Mouse (Mus musculus) urinary bladder, adult 2 months (tissue): ENCODE results near the gene Vsig1. TPM values are rescaled to one million over a fixed set of nuclear protein-coding genes. Genes with fewer than 3 reads are reported as not detected.

Source experiments
- DNase-seq: peaks from one replicate; pipeline ENCODE4 v3.0.0; 2022; ENCODE audit warnings: low spot score
- polyA plus RNA-seq: library from polyadenylated mRNA; depleted of rRNA; stranded (reverse); fragments of >200 nt; gene quantifications from 2 replicates; pipeline ENCODE4 v1.2.3, GENCODE M21; 2012; rRNA removed

Gene Vsig1
- polyA plus RNA-seq: 0.06 TPM in 1 of 2 replicates, not detected in the other

DNA sequence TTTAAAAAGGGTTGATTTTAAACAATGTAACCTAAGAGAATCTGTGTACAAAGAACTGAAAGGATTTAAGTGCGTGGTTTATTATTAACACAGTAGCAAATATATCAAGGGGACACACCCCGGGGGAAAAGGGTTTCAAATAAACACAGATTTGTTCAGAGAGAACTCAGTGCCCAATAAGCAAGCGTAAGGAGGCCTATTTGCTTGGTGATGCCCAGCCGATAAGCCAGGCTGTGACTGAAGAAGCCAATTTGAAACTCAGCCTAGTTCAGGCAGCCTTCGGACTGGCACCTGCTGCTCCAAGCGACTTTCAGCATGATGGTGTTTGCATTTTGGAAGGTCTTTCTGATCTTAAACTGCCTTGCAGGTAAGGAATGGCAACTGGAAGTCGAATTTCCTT lies at the start of gene Vsig1:
TSS of gene Vsig1 (plus strand) at position 249 of the 400 bp plus-strand sequence.
- DNase-seq: no peak

DNA sequence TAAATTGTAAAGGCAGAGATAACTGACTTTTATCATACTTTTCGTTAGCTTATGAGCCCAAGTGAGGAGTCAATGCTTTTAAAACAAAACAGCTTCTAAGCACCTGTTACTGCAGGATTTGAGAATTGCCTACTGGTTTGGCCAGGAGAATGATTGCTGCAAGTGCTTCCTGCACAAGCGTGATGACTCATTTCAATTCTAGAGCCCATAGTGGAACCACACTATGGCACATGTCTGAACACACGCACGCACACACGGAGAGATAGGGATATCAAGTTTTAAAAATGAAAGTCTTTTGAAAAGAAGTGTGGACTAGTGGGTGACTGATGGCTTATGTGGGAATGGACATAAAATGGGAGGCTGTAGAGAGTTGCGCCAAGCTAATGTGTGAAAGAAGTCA lies 44.6 kb upstream of the Vsig1 start:
- DNase-seq: no peak

DNA sequence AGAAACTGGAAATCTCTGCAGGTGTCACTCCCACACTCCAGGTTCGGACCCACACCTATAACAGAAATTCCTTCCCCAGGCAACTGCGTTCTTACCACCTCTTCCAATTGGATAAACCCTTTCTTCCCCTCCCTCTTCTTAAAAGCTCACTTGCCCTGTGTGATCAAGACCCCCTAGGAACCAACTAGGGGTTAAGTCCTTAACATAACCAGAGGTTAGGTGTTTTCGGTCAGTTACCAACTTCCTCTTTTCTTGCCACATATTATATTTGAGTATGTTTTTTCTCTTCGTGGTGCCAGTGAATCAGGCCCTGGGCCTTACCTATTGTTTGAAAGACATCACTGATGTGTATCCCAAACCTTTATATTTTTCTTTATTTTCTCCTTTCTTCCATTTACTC lies 44.0 kb upstream of the Vsig1 start:
- no peak for DNase-seq

DNA sequence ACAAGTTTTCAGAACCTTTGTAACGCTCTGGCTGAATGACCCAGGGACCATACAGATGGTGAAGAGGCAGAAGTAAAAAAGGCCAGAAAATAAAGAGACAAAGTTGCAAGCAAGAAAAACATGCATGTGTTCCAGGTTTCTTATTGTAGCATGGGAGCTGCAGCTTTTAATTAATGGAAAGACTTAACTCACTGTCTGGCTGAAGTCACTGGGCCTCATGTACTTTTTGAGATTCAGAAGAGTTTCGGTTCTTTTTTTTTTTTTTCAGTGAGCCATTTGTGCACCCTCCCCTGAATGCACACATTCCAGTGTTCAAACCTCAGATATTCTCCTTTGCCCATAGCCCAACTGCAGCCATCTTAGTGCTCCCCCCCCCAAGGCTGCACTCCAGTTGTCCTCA lies 20.2 kb upstream of the Vsig1 start:
- no peak for DNase-seq

DNA sequence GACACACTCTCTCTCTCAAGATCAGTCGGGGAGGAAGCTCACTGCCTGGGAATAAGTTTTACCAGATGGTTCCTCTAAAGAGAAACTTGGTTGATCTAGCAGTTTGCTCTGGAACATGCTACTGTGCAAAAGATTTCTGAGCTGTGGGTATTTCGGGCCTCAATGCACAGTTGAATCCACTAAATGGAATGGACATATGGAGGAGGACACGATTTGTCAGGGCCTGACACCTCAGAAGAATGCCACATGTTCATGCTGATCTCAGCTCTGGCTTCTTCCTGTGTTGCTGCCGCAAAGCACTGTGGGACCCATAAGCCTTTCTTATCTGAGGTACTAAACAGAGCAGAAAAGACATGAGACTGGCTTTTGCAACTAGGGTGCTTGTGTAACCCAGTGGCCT lies 15.6 kb upstream of the Vsig1 start:
- DNase-seq: no peak

DNA sequence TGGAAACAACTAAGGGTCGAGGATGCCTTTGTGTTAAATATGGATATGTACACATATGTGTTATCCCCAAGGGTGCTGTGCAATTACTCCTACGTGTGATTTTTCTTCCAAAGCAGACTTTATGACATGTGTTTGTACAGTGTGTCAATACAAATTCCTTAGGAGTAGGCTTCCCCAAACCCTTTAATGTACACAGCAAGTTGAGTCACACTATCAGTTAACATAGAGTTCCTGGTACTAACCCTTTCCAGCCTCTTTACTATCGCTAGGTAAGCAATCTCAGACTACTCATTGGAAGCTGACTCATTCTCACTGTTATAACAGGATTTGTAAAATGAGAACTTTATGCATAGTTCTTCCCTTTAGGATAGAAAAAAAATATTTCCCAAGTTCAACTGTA lies 3.9 kb upstream of the Vsig1 start:
- no peak for DNase-seq

DNA sequence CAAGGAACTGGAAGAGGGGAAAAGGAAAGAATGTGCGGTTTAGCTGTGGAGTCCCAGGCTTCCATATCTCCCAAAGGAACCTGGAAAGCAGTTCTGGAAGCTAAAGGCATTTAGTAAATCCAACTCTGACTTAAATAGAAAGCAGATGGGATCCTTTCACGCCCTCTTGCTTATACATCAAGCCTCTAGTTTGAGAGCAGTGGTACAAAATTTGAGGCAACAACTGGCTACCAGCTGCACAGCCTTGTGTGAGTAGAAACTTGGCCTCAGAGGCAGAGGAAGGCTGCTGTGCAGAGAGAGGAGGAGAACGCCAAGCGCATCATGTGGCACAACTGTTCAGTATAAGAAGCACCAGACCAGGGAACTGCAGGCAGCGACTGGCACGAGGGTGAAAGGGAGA lies 13.9 kb downstream of the Vsig1 start:
- DNase-seq: no peak

DNA sequence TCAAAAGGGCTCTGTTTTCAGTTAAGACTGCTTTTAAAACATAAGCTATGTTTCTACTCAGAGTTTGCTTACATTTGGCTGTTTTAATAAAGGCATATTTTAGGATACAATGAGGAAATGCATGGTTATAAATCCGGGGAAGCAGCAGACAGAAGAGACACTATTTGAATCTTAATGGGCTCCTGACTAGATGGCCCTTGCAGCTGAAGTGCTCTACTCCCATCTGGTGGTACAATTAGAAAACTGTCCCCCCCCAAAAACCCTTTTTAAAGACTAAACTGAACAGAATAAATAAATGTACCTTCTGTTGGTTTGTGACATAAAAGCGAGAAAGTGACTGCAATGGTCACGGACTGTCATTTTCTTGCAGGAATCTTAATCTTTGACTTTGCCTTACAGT lies 24.7 kb downstream of the Vsig1 start:
- DNase-seq: no peak

DNA sequence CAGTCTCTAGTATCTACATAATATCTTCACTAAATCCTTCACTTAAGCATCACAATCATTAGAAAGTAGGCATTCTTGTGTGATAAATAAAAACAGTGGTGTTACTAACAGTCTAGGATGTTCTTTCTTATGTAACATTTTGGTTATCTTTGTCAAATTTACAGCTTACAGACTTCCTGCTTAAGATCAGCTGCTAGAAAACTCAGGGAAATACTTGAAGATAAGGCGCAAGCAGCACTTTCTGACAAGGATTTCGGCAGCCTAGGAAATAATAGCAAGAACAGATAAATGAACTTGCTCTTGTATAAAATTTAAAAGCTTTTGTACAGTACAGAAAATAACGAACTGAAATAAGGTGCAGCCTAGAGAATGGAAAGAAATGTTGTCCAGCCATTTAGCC lies 25.9 kb downstream of the Vsig1 start:
- DNase-seq: no peak

DNA sequence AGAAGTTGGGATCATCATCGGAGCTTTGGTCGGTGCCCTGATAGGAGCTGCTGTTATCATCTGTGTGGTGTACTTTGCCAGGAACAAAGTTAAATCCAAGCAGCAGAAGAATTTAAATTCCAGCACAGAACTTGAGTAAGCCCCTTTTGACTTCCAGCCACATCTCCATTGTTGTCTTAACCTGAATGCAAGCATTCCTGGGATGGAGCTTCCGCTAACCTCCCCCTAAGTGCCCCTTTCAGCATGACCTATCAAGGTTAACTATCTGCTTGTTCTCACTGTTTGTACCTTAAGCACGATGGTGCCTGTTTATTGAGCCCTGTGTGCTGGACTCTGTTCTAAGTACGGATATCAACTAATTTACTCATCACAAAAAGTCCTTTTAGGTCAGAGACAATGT lies 28.9 kb downstream of the Vsig1 start:
- DNase-seq: no peak

DNA sequence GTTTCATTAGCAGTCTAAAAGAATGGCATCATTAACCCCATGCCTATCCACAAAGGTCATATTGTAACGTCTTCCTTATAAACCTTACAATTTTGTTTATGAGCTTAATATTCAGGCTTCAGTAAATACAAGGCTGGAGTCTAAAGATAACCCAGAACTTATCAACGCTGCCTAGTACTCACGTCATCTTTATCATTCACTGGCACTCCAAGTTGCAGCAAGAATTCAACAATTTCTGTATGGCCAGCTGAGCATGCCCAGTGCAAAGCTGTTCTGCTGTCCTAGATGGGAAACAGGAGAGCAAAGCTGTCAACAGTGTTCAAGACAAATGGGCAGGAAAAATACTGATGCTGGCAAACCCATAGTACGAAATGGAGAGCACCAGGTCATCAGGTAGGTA lies 46.2 kb downstream of the Vsig1 start:
- DNase-seq: no peak

DNA sequence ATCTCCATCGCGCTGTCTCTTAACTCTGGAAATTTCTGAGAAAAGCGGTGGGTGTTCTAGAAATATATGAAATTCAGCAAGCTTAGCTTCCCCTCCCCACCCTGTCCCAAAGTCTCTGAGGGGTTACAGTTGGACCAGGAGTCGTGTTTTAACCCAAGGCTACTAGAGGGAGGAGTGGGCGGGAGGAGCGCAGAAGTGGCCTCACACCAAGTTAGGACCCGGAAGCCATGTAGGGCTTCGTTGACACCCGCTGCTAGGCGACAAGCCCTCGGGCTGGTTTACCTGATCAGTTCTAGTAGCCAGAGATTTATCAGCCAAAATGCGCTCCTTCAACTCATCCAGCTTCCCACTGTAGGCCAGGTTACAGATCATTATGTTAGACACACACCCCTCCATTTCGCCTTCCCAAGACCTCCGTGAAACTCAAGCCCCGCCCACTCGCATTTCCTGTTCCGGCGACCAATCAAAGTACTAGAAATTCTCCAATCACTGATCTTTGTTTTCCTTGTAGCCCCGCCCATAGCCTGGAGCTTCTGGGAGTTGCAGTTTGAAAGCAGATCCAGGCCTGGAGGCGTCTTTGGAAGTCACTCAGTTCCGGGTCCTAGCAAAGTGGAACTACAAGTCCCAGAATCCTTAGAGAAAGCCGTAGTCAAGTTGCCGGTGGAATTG lies 49.0 kb downstream of the Vsig1 start, which contains the start of the genes Psmd10 and Atg4a:
TSS of gene Psmd10 (minus strand) at position 457 of the 669 bp plus-strand sequence.
TSS of gene Atg4a (plus strand) at position 636 of the 669 bp plus-strand sequence.
- DNase-seq: peak; percentile 49

DNA sequence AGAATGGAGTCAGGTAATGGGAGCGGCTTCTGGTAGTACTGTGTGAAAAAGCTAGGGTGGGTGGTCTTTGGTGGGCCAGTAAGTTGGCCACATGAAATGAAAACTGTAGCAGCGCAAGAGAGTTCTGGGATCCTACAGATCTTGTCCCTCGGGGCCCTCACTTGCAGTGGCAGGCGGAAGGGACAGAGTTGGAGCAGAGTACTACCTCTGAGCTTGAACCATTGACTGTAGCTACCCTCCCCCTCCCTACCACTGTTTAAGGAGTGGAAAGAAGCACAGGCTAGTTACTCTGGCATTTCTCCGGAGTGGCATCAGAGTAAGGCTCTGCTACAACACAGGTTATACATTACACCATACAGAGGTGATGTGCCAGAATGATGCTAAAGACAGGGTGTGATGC lies 49.6 kb downstream of the Vsig1 start:
- no peak for DNase-seq

DNA sequence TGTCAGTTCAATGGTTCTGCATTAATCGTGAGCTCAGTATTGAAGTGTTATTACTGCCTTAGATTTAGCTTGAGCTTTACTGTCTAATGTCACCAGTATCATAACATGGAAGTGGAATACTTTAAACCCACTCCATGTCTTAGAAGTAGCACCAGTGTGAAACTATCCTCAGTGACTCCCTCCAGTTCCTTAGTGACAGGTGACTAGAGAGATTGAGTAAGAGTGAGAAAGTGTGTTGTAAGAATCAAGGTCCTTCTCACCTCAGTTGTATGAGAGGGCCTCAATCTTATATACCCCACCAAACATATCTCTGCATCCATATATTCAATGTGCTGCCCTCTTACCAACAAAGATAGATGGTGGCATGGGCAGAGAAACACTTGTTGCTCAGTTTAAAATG lies 71.5 kb downstream of the Vsig1 start:
- no peak for DNase-seq

DNA sequence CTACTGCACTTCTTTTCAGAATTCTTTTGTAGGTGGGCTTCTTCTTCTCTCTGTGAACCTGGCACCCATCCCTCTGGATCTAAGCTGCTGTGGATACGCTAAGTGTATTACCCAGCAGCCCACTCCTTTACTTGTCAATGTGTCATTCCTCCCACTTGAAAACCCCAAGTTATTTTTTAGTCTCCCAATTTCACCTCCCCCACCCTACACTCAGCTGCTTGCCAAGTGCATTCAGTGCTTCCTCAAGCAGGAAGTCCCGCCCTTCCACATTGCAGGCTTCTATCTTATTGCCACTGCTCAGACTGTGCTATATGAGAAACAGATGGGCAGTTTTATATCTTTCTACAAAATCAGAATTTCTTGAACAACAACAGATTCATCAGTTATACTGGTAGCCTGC lies 72.1 kb downstream of the Vsig1 start:
- no peak for DNase-seq

DNA sequence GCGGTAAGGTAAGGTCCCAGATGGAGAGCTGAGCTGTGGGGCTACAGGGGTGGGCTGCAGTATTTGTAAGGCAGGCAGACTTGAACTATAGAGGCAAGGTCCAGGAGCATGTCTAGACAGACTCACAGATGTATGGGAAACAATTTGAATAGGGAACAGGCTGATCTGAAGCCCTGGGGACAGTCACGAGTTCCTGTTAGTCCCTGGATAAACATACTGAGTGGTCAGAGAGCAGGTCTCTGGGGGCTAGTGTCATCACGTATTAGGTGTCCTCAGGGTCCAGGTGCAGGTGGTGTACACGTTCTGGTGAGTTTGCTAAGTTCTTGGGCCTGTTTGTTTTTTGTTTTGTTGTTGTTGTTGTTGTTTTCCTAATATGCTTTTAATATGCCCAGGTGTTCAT lies 72.8 kb downstream of the Vsig1 start:
- no peak for DNase-seq

DNA sequence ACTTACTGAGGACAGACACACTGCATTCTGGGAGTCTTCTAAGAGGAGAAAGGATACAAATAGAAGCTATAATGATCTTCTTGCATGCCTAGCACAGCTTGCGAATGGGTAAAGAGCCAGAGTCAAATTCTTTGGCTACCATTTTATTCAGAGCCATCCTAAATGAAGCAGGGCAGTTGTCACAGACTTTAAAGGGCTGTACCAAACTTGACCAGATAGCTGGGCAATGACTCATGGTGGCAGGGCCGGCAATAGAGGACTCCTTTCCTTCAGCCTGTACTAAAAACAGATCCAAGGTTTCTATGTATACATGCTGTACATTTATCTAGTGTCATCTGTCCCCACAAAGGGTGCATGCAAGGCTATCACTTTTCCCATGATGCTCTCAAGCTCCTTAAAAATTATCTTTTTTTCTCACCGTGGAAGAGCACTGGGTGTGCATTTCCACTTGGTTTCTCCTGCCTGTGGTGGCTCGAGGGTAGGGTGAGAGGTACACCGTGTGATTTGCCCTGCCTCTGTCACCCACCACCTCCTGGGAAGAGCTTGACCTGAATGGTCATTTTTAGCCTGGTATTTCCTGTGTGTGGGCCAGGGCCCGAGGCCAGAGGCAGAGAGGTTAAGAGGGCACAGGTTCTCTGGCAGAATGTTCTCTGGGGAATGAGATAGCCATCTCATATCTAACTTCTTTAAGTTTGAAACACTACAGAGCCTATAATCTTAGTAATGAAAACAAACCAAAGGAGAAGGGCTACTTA lies 76.0 kb downstream of the Vsig1 start:
- DNase-seq: no peak

DNA sequence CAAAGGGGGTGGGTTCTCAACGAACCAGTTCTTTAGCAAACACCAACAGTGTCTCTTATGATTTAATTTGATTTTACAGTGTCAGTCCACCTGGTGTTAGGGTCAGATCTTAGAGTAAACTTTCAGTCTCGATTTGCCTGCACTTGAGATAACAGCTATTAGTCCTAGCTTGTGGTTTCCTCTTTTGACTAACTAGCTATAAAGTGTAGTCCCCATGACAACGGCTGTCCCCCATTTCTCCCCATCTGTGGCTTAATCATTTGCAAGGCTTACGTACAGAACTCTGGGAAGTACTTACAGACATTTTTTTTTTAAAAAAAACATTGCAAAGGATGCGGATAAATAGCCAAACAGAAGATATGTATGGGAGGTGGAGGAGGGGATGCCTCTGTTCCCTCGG lies 77.4 kb downstream of the Vsig1 start:
- DNase-seq: no peak

DNA sequence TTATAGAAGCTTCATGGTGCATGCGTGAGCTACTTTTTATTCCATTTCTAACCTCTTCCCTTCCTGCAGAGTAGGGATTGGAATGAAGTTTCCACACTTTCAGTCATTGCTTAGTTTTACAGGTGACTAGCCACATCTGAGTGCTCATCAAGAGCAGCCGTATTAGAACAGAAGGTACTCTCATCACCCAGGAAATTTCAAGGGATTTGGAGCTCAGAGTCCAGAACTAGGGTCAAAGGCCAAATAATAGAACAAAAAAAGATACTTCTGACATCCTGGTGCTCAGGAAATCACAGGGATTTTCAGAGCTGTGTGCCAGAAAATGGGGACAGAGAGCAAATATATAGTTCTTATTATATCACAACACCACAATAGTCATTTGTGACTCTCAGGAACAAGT lies 77.8 kb downstream of the Vsig1 start:
- DNase-seq: no peak
